Mouse (Mus musculus) pancreas, adult 10 weeks (tissue): ENCODE measurements around the gene Phlda3. TPM values are rescaled to one million over a fixed set of nuclear protein-coding genes. Genes with fewer than 3 reads are reported as not detected.

ENCODE experiments used
- polyA plus RNA-seq: library from polyadenylated mRNA; stranded (reverse); fragments of 350-450 nt; fragmentation: Illumina TruSeq; extraction: RNeasy Lipid Tissue Mini Kit (QIAGEN cat#74804); gene quantifications from one replicate; pipeline ENCODE4 v1.2.3, GENCODE M21; 2015; ENCODE audit warnings: low read depth, low replicate concordance; ENCODE audit not compliant: insufficient read depth

Phlda3 gene
- polyA plus RNA-seq, result 9.3 TPM

DNA sequence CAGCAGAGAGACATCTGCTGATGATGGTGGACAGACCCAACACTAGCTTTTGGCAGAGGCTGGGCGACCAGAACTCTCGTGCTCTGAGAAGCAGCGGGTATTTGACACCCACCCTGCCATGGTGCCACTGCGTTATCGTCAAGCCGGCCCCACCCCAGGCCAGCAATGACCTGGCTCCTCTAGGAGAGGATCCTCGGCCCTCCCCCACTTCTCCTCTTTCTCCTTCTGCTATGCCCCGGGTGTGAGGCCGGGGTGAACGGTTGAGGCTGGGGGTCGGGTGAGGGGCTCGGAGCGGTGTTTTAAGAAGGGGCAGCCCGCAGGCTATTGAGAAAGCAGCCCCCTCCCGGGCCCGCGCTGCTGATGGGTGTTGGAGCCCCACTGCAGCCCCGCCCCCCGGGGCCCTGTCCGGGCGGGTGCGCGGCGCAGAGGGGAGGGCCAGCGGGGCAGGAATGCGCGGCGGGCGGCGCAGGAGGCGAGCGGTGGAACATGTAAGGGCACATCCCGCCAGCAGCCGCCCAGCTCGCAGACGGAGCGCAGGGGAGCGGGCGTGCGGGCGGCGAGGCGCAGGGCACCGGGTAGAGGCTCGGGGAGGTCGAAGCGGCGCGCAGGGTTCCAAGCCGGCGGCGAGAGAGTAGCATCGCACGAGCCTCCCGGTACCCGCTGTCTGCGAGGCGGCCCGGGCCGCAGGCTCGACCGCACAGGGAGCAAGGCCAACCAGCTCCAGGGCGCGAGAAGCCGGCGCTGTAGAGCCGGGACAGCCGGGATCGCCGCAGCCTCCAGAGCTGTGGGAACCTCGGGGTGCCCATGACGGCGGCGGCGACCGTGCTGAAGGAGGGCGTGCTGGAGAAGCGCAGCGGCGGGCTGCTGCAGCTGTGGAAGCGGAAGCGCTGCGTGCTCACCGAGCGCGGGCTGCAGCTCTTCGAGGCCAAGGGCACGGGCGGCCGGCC lies at the start of gene Phlda3:
Gene Phlda3, plus strand, starts transcription at position 475 of the 947 bp plus-strand sequence.

DNA sequence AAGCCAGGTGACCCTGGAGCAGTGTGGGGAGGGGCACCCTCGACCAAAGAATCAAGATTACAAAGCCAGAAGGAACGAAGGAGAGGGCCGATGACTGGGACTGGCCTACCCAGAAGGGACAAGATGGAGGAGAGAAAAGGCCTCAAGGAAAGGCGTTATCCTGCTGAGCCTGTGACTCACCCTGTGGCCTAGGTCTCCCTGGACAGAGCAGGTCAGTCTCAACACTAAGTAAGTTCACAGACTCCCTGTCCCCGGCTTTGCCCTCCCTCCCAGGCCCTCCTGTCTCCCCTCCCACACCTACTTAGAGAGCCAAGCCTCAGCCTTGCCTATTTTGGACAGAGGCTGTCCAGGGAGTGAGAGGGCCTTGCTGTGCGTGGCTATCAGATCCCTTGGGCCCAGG lies 45.9 kb upstream of the Phlda3 start, which contains the start of gene Csrp1:
Gene Csrp1, plus strand, starts transcription at position 79 of the 400 bp plus-strand sequence.

GRCm38 (mm10) chr1:135778780-135779535 lies 13.0 kb downstream of the Phlda3 start, which contains the start of gene Tnni1:
Tnni1 (plus strand) TSS chr1:135779434.

GRCm38 (mm10) chr1:135818481-135819086 lies 52.7 kb downstream of the Phlda3 start, which contains the start of gene Lad1:
Lad1 (plus strand) TSS chr1:135818598.

Other genes starting within 250 kb of the Phlda3 start
- gene Nav1, start 158.8 kb upstream of the Phlda3 start, polyA plus RNA-seq, result 8.3 TPM
- 61.2 TPM for gene Csrp1, start 46.1 kb upstream of the Phlda3 start, polyA plus RNA-seq
- not detected for gene Tnni1, start 13.3 kb downstream of the Phlda3 start, polyA plus RNA-seq
- gene Lad1, start 52.5 kb downstream of the Phlda3 start, polyA plus RNA-seq, result 2.2 TPM
- not detected for gene Tnnt2, start 70.2 kb downstream of the Phlda3 start, polyA plus RNA-seq
- gene Pkp1, start 153.1 kb downstream of the Phlda3 start, polyA plus RNA-seq, result not detected
- gene Igfn1, start 240.2 kb downstream of the Phlda3 start, polyA plus RNA-seq, result not detected
- 10.8 TPM for gene Tmem9, start 242.0 kb downstream of the Phlda3 start, polyA plus RNA-seq